Mouse (Mus musculus) megakaryocyte, embryonic 14.5 days (primary cell): ENCODE data around the gene Atxn7l1.

Experiments
- FLI1 ChIP-seq: IDR thresholded peaks from 2 replicates; pipeline ENCODE4 v1.6.1; 2012; ENCODE audit warnings: low read length, inconsistent platforms, mixed read lengths
- GATA1 ChIP-seq: IDR thresholded peaks from 3 replicates; pipeline ENCODE4 v1.6.1; 2012; ENCODE audit warnings: mixed read lengths, low read length, inconsistent platforms, borderline replicate concordance

GRCm38 (mm10) chr12:33225117-33225541 is 77.6 kb downstream of the Atxn7l1 start:
- no peak for TF ChIP-seq GATA1
- TF ChIP-seq FLI1: no peak
